In the genomic region with DNA sequence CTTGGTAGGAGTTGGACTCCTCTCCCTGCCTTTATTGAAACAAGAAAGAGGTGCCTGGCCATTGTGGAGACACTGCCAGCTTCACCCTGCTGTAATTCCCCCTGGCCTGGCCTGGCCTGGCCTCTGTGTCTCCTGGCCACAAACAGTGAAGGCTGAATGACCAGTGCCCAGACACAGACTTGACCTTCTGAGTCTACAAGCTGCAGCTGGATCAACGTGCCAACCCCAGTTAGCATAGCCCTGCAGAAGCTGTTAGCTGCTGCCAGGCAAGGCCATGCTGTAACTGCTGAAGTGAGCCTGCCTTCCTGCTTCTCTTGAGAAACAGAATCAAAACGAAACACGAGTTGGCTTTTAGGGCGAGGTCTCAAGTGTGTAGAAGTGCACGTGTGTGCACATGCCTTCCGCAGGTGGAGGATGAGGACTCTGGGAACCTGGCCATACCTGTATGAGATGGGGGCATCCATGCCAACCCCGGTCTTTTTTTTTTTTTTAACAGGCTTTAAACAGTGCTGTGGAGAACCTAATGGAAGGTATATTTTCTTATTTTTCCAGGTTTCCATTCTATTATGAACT, we compare ENCODE assay signal across 13 mouse cellular contexts. TPM values are rescaled to one million over a fixed set of nuclear protein-coding genes. Genes with fewer than 3 reads are reported as not detected.
DNase-seq lines count a peak whose midpoint lies in the region; ATAC-seq and TF ChIP-seq lines count a peak whose summit lies in the region.
"Had no signal": no experiment of that assay in that cellular context is flagged by ENCODE, and none has a peak within 500 bp of the region (broad histone marks: within the 10 kb centered on the region; RNA-seq: fewer than 3 reads in every experiment).

No protein-coding gene starts in this region.

- 88% methylated on average over 7 of the region's 7 CpGs for WGBS in heart, embryonic 12.5 days

- DNase-seq in left cerebral cortex, adult 2 months (ENCODE audit: extremely low spot score in 1 of 2, low spot score in 2 of 2) = no peak
- DNase-seq in left cerebral cortex, adult 18-20 months (ENCODE audit: low spot score in 2 of 2) = no peak
- DNase-seq in adrenal gland, adult (ENCODE audit: inconsistent age in 2 of 2, low spot score in 1 of 2) = peak; percentile 78 to 87
- peak; percentile 74 for DNase-seq in adrenal gland, postnatal 36 days
- DNase-seq in lung, postnatal 14 days = peak; percentile 5
- no peak for DNase-seq in urinary bladder, postnatal 36 days (ENCODE audit: low spot score in 2 of 2)
- DNase-seq: cerebellum, adult 18-20 months; embryo, embryonic 11 days; heart, postnatal 14 days; liver, postnatal 0 days had no signal

- no peak overlapping the region for H3K4me3 ChIP-seq in left cerebral cortex, adult 2 months
- no peak overlapping the region for H3K4me3 ChIP-seq in heart, embryonic 12.5 days
- H3K4me3 ChIP-seq: limb, embryonic 12.5 days had no signal

- H3K4me1 ChIP-seq in heart, embryonic 12.5 days (replicated peaks) = no peaks in the 10 kb centered on the region
- H3K4me1 ChIP-seq: limb, embryonic 12.5 days had no signal

- no peak for TF ChIP-seq CTCF in left cerebral cortex, adult 2 months (IDR thresholded peaks at IDR 0.05)

- ATAC-seq in heart, embryonic 12.5 days (ENCODE audit: insufficient number of reproducible peaks, low FRiP score) = no peak
- ATAC-seq: liver, postnatal 0 days had no signal

- no peak overlapping the region for H3K4me2 ChIP-seq in heart, embryonic 12.5 days
- H3K4me2 ChIP-seq: limb, embryonic 12.5 days had no signal

- no peaks in the 10 kb centered on the region for H3K27me3 ChIP-seq in heart, embryonic 12.5 days (replicated peaks)
- H3K27me3 ChIP-seq: limb, embryonic 12.5 days had no signal

- peaks cover 24% of the 10 kb centered on the region for H3K36me3 ChIP-seq in heart, embryonic 12.5 days
- H3K36me3 ChIP-seq: limb, embryonic 12.5 days had no signal

- H3K27ac ChIP-seq in left cerebral cortex, adult 2 months = peak overlapping the region; percentile 83
- H3K27ac ChIP-seq in heart, embryonic 12.5 days (ENCODE audit: poor library complexity, severe bottlenecking) = no peak overlapping the region
- H3K27ac ChIP-seq: kidney, postnatal 0 days; limb, embryonic 12.5 days had no signal

- H3K9me3 ChIP-seq in heart, embryonic 12.5 days (replicated peaks) = 0 out of 2 replicates have a peak, but pooled peaks cover 5% of the 10 kb centered on the region

- no peak overlapping the region for H3K9ac ChIP-seq in heart, embryonic 12.5 days
- H3K9ac ChIP-seq: limb, embryonic 12.5 days; liver, postnatal 0 days had no signal

- intact Hi-C loops in left cerebral cortex, adult 2 months (cut with DNase I) = loop anchor here (1.0 kb wide), 2 partner anchors 26 to 29 kb away; no protein-coding TSS in a partner anchor

RNA-seq across cellular contexts. Expression of gene Mrpl35, which starts 54.0 kb away (rescaled TPM):
- total RNA-seq in left cerebral cortex, adult 2 months (2021) = 10 to 100 TPM; 27.8 to 29.6 TPM
- total RNA-seq in left cerebral cortex, adult 18-20 months (2021) = 10 to 100 TPM; 30.9 to 34.0 TPM
- total RNA-seq in adrenal gland, postnatal 36 days (2021) = 10 to 100 TPM; 42.4 to 43.1 TPM
- polyA plus RNA-seq in heart, embryonic 12.5 days (2016; fragmentation: Nextera tagmentation; extraction: Ambion mirVana) = 50.0 and 53.5 TPM in 2 replicates

RNA-seq across cellular contexts. Expression of gene Immt, which starts 58.4 kb away (rescaled TPM):
- 100 to 1,000 TPM; 126 to 150 TPM for total RNA-seq in left cerebral cortex, adult 2 months (2021)
- 100 to 1,000 TPM; 144 to 145 TPM for total RNA-seq in left cerebral cortex, adult 18-20 months (2021)
- 100 to 1,000 TPM; 286 to 364 TPM for total RNA-seq in adrenal gland, postnatal 36 days (2021)
- polyA plus RNA-seq in heart, embryonic 12.5 days (2016; fragmentation: Nextera tagmentation; extraction: Ambion mirVana) = 279 and 297 TPM in 2 replicates

Comparison
In these comparisons a context has a peak if more than half of its experiments do, and no peak if none do; other contexts are left out.
1. DNase-seq: peak in adrenal gland, adult (2 of 2), adrenal gland, postnatal 36 days (2 of 2) and lung, postnatal 14 days (single experiment); none in left cerebral cortex, adult 2 months (0 of 2), left cerebral cortex, adult 18-20 months (0 of 2) and urinary bladder, postnatal 36 days (0 of 2).